Mouse (Mus musculus): Measurements from ENCODE around the gene Nod1. TPM values are rescaled to one million over a fixed set of nuclear protein-coding genes. Genes with fewer than 3 reads are reported as not detected.

The Nod1 gene
- polyA plus RNA-seq (2014; fragmentation: Nextera tagmentation; extraction: Ambion mirVana): 7.5 and 7.8 TPM in 2 replicates

DNA sequence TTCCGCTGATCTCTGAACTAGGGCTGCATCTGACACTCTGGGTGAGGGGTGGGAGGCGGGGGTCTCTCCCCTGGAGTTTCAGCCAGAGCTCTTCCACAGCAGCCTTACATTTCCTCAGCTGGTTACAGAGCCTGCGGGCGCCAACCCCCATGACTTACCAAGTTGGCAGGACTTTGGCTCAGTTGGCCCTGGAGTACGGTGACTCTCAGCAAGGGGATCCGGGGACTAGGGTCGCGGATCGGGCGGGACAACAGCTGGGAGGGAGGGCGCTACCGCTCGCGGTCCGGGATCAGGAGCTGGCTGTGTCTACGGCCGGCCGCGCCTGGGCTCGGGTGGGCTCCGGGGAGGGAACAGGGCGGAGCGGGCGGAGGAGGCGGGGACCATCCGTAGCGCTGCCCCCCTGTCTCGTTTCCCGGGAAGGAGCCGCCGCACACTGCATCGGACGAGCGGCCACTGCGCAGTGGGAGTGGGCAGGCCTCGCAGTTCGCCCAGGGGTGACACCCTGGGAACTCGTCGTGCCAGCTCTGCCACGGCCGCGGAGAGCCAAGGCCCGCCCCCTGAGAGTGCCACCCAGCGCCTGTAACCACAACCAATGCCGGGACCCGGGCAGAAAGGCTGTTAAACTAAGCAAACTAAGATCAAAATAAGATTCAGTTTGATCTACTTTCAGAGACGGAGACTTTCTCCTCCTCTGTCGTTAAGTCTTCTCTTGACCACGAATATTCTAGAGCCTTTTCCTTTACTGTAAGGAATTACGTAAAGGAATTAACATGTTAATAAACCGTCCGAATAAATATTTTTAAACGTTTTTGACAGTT, at the start of gene Nod1:
Nod1 (minus strand) TSS at position 502 of the 818 bp plus-strand sequence.
- no peaks in the 10 kb centered on the region for H3K9me3 ChIP-seq (ENCODE audit: control insufficient read depth, low read length)
- H3K27ac ChIP-seq (replicated peaks; ENCODE audit: low read depth, low read length): peak within 1 kb of the TSS; percentile 39
- peak within 1 kb of the TSS; percentile 59 for H3K4me3 ChIP-seq (ENCODE audit: low read depth, low read length)
- no peaks in the 10 kb centered on the region for H3K4me1 ChIP-seq (ENCODE audit: control insufficient read depth, insufficient read depth, low read length)
- no peaks in the 10 kb centered on the region; the same call in 1 of the 2 replicates for H3K27me3 ChIP-seq (replicated peaks; ENCODE audit: control insufficient read depth, insufficient read depth, low read length)
- peak within 1 kb of the TSS; percentile 73 for H3K9ac ChIP-seq (ENCODE audit: low read depth, low read length)
- H3K36me3 ChIP-seq (ENCODE audit: control insufficient read depth, insufficient read depth, low read length): no peaks in the 10 kb centered on the region
- 3% methylated on average over 44 of the region's 53 CpGs for WGBS
- DNase-seq (ENCODE audit: low spot score) (peak; percentile 84), ATAC-seq (ENCODE audit: low read depth) (peak; percentile 94)
- H3K4me2 ChIP-seq (ENCODE audit: low read depth, low read length): peak within 1 kb of the TSS; percentile 78

DNA sequence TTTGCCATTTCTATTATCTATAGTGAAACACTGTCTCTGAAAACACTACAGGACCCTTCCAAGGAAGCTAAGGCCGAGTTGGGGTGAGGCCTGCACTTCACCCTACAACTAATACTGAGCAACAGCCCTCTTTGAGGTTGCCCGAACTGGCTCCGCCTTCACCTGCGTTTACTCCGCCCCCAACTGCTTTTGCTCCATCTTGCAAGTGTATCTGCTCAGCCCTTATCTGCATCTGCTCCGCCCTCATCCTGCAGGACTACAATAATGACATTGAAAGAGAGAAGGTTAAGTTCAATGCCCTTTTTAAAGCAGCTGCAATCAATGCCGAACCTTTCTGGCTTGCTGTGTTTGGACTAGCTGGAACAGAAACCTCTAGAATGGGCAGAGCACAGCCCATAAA, 49.4 kb upstream of the Nod1 start:
- Histone ChIP-seq H3K4me1 (ENCODE audit: control insufficient read depth, insufficient read depth, low read length) (no peaks in the 10 kb centered on the region), H3K27ac (replicated peaks; ENCODE audit: low read depth, low read length) (no peak overlapping the region), H3K27me3 (replicated peaks; ENCODE audit: control insufficient read depth, insufficient read depth, low read length) (no peaks in the 10 kb centered on the region), H3K4me2 (ENCODE audit: low read depth, low read length) (no peak overlapping the region), H3K9ac (ENCODE audit: low read depth, low read length) (no peak overlapping the region), H3K36me3 (ENCODE audit: control insufficient read depth, insufficient read depth, low read length) (no peaks in the 10 kb centered on the region), H3K9me3 (ENCODE audit: control insufficient read depth, low read length) (no peaks in the 10 kb centered on the region), H3K4me3 (ENCODE audit: low read depth, low read length) (no peak overlapping the region)
- ATAC-seq (ENCODE audit: low read depth): no peak
- 84% methylated on average over 7 of the region's 7 CpGs for WGBS
- no peak for DNase-seq (ENCODE audit: low spot score)

DNA sequence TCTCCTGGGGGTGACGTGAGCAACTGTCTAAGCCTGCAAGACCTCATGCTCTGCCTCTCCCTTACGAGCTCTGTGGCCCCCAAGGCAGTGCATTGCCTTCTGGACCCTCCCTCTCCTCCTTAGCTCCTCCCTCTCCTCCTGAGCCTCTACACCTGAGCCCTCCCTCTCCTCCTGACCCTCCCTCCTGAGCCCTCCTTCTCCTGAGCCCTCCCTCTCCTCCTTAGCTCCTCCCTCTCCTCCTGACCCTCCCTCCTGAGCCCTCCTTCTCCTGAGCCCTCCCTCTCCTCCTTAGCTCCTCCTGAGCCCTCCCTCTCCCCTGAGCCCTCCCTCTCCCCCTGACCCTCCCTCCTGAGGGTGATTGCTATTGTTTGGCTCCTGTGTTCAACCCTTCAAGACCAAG, 46.0 kb upstream of the Nod1 start:
- H3K9ac ChIP-seq (ENCODE audit: low read depth, low read length): no peak overlapping the region
- no peaks in the 10 kb centered on the region for H3K27me3 ChIP-seq (replicated peaks; ENCODE audit: control insufficient read depth, insufficient read depth, low read length)
- ATAC-seq (ENCODE audit: low read depth) (no peak), DNase-seq (ENCODE audit: low spot score) (no peak)
- H3K27ac ChIP-seq (replicated peaks; ENCODE audit: low read depth, low read length): no peak overlapping the region
- H3K4me1 ChIP-seq (ENCODE audit: control insufficient read depth, insufficient read depth, low read length): no peaks in the 10 kb centered on the region
- H3K9me3 ChIP-seq (ENCODE audit: control insufficient read depth, low read length): no peaks in the 10 kb centered on the region
- H3K36me3 ChIP-seq (ENCODE audit: control insufficient read depth, insufficient read depth, low read length): no peaks in the 10 kb centered on the region
- H3K4me3 ChIP-seq (ENCODE audit: low read depth, low read length): no peak overlapping the region
- H3K4me2 ChIP-seq (ENCODE audit: low read depth, low read length): no peak overlapping the region
- 75% methylated on average over 2 of the region's 2 CpGs for WGBS

DNA sequence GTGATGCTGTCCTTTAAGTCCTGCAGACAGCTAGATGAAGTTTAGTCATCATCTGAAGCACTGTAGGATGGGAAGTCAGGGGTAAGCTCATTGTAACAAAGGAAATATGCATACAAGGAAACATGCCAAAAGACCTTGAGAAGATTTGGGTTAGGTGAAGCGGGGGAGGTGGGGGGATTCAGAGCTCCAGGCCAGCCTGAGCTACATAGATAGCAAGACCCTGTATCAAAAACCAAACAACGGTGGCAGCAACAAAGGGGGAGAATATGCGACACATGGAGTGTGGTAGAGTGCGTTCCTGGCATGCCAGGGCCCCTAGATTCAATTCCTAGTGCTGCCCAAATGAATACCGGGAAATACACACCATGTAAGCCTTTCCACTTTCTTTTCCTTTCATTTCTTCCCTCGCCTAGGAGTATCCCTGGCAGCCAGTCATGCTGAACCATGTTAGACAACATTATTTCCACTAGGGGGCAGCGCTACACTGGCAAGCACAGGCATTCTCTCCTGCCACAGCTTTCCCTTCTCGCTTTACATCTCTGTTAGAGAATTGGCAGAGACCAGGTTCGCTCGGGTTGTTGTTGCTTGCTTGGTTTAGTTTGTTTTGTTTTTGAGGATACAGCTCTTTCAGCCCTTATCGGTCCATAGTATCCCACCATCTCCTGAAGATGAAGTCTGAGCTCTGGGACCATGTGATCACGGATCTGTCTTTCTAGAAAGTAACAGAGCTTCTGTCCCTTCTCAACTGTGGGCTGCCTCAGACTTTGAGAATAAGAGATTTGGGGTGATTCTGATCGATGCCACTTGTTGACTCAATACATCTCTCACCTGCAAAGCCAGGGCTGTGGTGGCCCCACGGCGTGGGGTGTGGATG, 44.5 kb upstream of the Nod1 start:
- H3K4me2 ChIP-seq (ENCODE audit: low read depth, low read length): peak overlapping the region; percentile 25; the same call in 1 of the 2 replicates
- WGBS: 22% methylated on average over 15 of the region's 15 CpGs
- H3K36me3 ChIP-seq (ENCODE audit: control insufficient read depth, insufficient read depth, low read length): no peaks in the 10 kb centered on the region
- no peak overlapping the region for H3K4me3 ChIP-seq (ENCODE audit: low read depth, low read length)
- ATAC-seq (ENCODE audit: low read depth): peak; percentile 89
- H3K27ac ChIP-seq (replicated peaks; ENCODE audit: low read depth, low read length): no peak overlapping the region
- peak; percentile 94 for DNase-seq (ENCODE audit: low spot score)
- no peaks in the 10 kb centered on the region for H3K27me3 ChIP-seq (replicated peaks; ENCODE audit: control insufficient read depth, insufficient read depth, low read length)
- no peaks in the 10 kb centered on the region for H3K9me3 ChIP-seq (ENCODE audit: control insufficient read depth, low read length)
- no peaks in the 10 kb centered on the region for H3K4me1 ChIP-seq (ENCODE audit: control insufficient read depth, insufficient read depth, low read length)
- no peak overlapping the region for H3K9ac ChIP-seq (ENCODE audit: low read depth, low read length)

DNA sequence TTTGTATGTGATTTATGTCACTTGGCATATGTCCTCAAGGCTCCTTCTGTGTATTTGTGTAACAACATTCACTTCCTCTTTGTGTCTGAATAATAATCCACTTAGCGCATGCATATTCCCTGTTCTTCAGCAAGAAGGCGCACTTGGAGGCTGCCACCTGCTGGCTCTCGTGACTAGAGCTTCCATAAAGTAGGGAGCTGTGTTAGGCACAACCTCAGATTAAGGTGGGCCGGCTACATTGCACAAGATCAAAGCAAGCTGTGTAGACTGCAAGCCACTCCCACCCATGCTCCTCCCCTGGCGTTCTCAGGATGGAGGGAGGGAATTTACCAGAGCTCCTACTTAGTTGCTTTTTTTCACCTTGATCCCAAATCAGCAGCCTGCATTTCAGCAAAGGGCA, 43.8 kb upstream of the Nod1 start:
- ATAC-seq (ENCODE audit: low read depth): peak; percentile 55; the same call in 1 of the 2 replicates
- 17% methylated on average over 5 of the region's 5 CpGs for WGBS

DNA sequence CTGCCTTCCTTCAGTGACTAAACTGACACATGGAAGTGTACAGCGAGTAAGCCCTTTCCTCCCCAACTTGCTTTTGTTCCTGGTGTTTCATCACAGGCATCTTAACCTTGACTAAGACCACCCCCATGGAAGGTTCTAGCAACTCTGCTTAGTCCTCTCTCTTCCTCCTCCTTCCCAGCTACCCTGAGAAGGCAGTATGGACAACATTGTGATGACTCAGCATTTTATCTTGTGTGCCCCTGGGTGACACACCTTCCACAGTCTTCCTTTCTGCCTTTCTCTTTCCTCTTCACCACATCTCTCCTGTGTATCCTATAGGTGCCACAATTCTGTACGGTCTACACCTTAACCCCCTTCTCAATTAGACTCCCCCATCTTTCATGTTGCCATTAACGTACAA, 41.8 kb upstream of the Nod1 start:
- Histone ChIP-seq H3K27ac (replicated peaks; ENCODE audit: low read depth, low read length) (no peak overlapping the region), H3K36me3 (ENCODE audit: control insufficient read depth, insufficient read depth, low read length) (no peaks in the 10 kb centered on the region), H3K9me3 (ENCODE audit: control insufficient read depth, low read length) (no peaks in the 10 kb centered on the region), H3K4me2 (ENCODE audit: low read depth, low read length) (no peak overlapping the region), H3K9ac (ENCODE audit: low read depth, low read length) (no peak overlapping the region), H3K4me3 (ENCODE audit: low read depth, low read length) (no peak overlapping the region), H3K4me1 (ENCODE audit: control insufficient read depth, insufficient read depth, low read length) (no peaks in the 10 kb centered on the region), H3K27me3 (replicated peaks; ENCODE audit: control insufficient read depth, insufficient read depth, low read length) (no peaks in the 10 kb centered on the region)
- DNase-seq (ENCODE audit: low spot score): no peak
- WGBS: 86% methylated on average over 3 of the region's 3 CpGs
- no peak for ATAC-seq (ENCODE audit: low read depth)

More for the DNA sequence above, 43.8 kb upstream of the Nod1 start:
- no peak overlapping the region for H3K4me3 ChIP-seq (ENCODE audit: low read depth, low read length)
- H3K27me3 ChIP-seq (replicated peaks; ENCODE audit: control insufficient read depth, insufficient read depth, low read length): no peaks in the 10 kb centered on the region
- H3K4me2 ChIP-seq (ENCODE audit: low read depth, low read length): no peak overlapping the region
- no peaks in the 10 kb centered on the region for H3K9me3 ChIP-seq (ENCODE audit: control insufficient read depth, low read length)
- no peaks in the 10 kb centered on the region for H3K4me1 ChIP-seq (ENCODE audit: control insufficient read depth, insufficient read depth, low read length)
- DNase-seq (ENCODE audit: low spot score): peak; percentile 79
- no peak overlapping the region for H3K9ac ChIP-seq (ENCODE audit: low read depth, low read length)
- H3K27ac ChIP-seq (replicated peaks; ENCODE audit: low read depth, low read length): no peak overlapping the region
- no peaks in the 10 kb centered on the region for H3K36me3 ChIP-seq (ENCODE audit: control insufficient read depth, insufficient read depth, low read length)

DNA sequence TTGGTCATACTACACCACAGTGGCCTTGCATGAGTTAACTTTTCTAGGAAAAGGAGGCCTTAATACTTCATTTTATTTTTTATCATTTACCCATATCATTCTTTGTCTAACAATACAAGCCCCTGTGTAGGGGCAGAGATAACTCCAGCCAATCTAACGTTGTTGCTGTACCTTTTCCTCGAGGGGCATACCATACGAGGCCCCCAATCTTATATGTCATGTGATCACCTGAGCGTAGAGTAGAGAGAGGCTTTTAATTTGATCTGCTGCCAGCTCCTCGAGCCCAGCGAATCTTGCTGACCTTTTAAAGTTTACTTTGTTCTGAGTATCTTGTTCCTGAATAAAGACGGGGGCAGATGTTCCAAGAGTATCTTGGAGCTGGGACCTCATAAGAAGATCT, 40.1 kb upstream of the Nod1 start:
- 62% methylated on average over 7 of the region's 7 CpGs for WGBS

DNA sequence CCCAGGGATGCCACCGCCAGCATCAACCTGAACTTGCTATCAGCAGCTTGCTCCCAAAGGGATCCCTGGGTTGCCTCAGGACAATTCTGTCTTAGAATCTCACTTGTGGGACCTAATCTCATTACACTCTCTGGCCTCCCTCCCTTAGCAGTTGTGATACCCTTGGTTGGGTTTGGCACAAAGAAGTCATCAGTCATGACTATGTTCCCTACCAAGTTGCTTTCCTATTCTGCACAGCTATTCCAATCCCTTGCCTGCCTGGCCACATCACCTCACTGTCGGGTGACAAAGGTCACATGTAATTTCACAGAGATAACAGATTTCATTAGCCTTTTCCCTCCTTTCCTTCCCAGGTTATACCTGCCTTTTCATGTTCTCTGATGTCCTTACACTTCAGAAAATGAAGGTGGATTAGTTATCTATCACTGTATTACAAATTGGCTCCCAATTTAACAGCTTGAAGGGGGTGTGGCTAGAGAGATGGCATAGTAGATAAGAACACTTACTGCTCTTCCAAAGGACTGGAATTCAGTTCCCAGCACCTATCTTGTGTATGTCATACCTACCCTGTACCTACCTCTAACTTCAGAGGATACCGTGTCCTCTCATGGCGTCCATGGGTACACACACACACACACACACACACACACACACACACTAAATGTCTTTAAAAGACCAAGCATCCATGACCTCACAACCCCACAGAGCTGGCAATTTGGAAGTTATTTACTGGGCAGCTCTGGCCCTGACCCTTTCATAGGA, 38.1 kb upstream of the Nod1 start:
- no peak for DNase-seq (ENCODE audit: low spot score)
- 80% methylated on average over 3 of the region's 4 CpGs for WGBS
- Histone ChIP-seq H3K4me1 (ENCODE audit: control insufficient read depth, insufficient read depth, low read length) (no peaks in the 10 kb centered on the region), H3K9ac (ENCODE audit: low read depth, low read length) (no peak overlapping the region), H3K27ac (replicated peaks; ENCODE audit: low read depth, low read length) (0 out of 2 replicates have a peak overlapping the region, but pooled peaks have one; percentile 36), H3K4me3 (ENCODE audit: low read depth, low read length) (no peak overlapping the region), H3K9me3 (ENCODE audit: control insufficient read depth, low read length) (no peaks in the 10 kb centered on the region), H3K27me3 (replicated peaks; ENCODE audit: control insufficient read depth, insufficient read depth, low read length) (no peaks in the 10 kb centered on the region), H3K36me3 (ENCODE audit: control insufficient read depth, insufficient read depth, low read length) (no peaks in the 10 kb centered on the region), H3K4me2 (ENCODE audit: low read depth, low read length) (no peak overlapping the region)
- ATAC-seq (ENCODE audit: low read depth): no peak

More for the DNA sequence above, 40.1 kb upstream of the Nod1 start:
- no peaks in the 10 kb centered on the region for H3K27me3 ChIP-seq (replicated peaks; ENCODE audit: control insufficient read depth, insufficient read depth, low read length)
- no peak for ATAC-seq (ENCODE audit: low read depth)
- no peak overlapping the region for H3K4me3 ChIP-seq (ENCODE audit: low read depth, low read length)
- no peaks in the 10 kb centered on the region for H3K9me3 ChIP-seq (ENCODE audit: control insufficient read depth, low read length)
- no peak overlapping the region for H3K4me2 ChIP-seq (ENCODE audit: low read depth, low read length)
- no peak overlapping the region for H3K27ac ChIP-seq (replicated peaks; ENCODE audit: low read depth, low read length)
- no peak for DNase-seq (ENCODE audit: low spot score)
- H3K9ac ChIP-seq (ENCODE audit: low read depth, low read length): no peak overlapping the region
- H3K4me1 ChIP-seq (ENCODE audit: control insufficient read depth, insufficient read depth, low read length): no peaks in the 10 kb centered on the region
- no peaks in the 10 kb centered on the region for H3K36me3 ChIP-seq (ENCODE audit: control insufficient read depth, insufficient read depth, low read length)
